Mouse (Mus musculus) ES-Bruce4 (cell line): ENCODE measurements around the gene Hs3st3b1.

Experiments used
- CTCF ChIP-seq: IDR thresholded peaks from one replicate; pipeline ENCODE4 v1.8.1; 2011; ENCODE audit warnings: low read depth, low read length
- EP300 ChIP-seq: IDR thresholded peaks from 2 replicates; pipeline ENCODE4 v1.6.1; 2011; ENCODE audit warnings: low read depth, low read length; ENCODE audit not compliant: insufficient read depth

- TF ChIP-seq CTCF (no peak), EP300 (no peak)
Measured at GRCm38 (mm10) chr11:63970818-63971217, 48.7 kb upstream of the Hs3st3b1 start.
